Mouse (Mus musculus) liver, embryonic 13.5 days (tissue): ENCODE data around the gene Fam47e. TPM values are rescaled to one million over a fixed set of nuclear protein-coding genes. Genes with fewer than 3 reads are reported as not detected.
A peak's percentile ranks its signal among the peaks of the same experiment; 100 is the strongest.

ENCODE experiments used
- ATAC-seq: fragments of 200-750 bp; cut with Nextera tagmentation; 2 replicates; pipeline ENCODE4 v1.8.0; 2017; ENCODE audit warnings: low read depth, mild to moderate bottlenecking, moderate number of reproducible peaks, moderate library complexity
- DNase-seq: peaks from one replicate; pipeline ENCODE4 v3.0.0; 2022
- H3K27ac ChIP-seq: fragments of 300-500 bp; sonication (generic); 2 replicates; pipeline ENCODE4 v1.5.1; 2015; ENCODE audit warnings: moderate library complexity, mild to moderate bottlenecking, inconsistent platforms
- H3K27me3 ChIP-seq: fragments of 300-500 bp; sonication (generic); 2 replicates; pipeline ENCODE4 v1.6.1; 2015; ENCODE audit warnings: mild to moderate bottlenecking, inconsistent platforms
- H3K36me3 ChIP-seq: fragments of 300-500 bp; sonication (generic); 2 replicates; pipeline ENCODE4 v1.6.1; 2015; ENCODE audit warnings: mild to moderate bottlenecking, inconsistent platforms
- H3K4me1 ChIP-seq: fragments of 300-500 bp; sonication (generic); replicated peaks from 2 replicates; pipeline ENCODE4 v1.6.1; 2015; ENCODE audit warnings: inconsistent platforms
- H3K4me2 ChIP-seq: fragments of 300-500 bp; sonication (generic); 2 replicates; pipeline ENCODE4 v1.6.1; 2015; ENCODE audit warnings: inconsistent platforms, mild to moderate bottlenecking, moderate library complexity
- H3K4me3 ChIP-seq: fragments of 300-500 bp; sonication (generic); replicated peaks from 2 replicates; pipeline ENCODE4 v1.5.1; 2015; ENCODE audit warnings: mild to moderate bottlenecking, inconsistent platforms
- H3K9ac ChIP-seq: fragments of 300-500 bp; sonication (generic); 2 replicates; pipeline ENCODE4 v1.6.1; 2015; ENCODE audit warnings: mild to moderate bottlenecking, inconsistent platforms
- H3K9me3 ChIP-seq: fragments of 300-500 bp; sonication (generic); replicated peaks from 2 replicates; pipeline ENCODE4 v1.6.1; 2016; ENCODE audit warnings: inconsistent platforms
- WGBS: fragments of 180-500 bp; shearing (Covaris S2); methylation state at CpG from one replicate; pipeline ENCODE4 v1.1.7; 2015; ENCODE audit not compliant: insufficient replicate concordance; 5-methylcytosine and 5-hydroxymethylcytosine counted together
- polyA plus RNA-seq: library from polyadenylated mRNA; unstranded; fragments of >200 nt; fragmentation: Nextera tagmentation; extraction: Ambion mirVana; gene quantifications from 2 replicates; pipeline ENCODE4 v1.2.1, GENCODE M21; 2015

Fam47e gene
- polyA plus RNA-seq, 1 experiment from 2014 or later, result 1.3 TPM

GRCm38 (mm10) chr5:92602691-92603690 is 48.1 kb downstream of the Fam47e start, which contains the start of gene Stbd1:
Gene Stbd1, plus strand, starts transcription at chr5:92603041.
- Histone ChIP-seq H3K36me3 (no peaks in the 10 kb centered on the region), H3K27ac (no peak within 1 kb of the TSS), H3K27me3 (peaks cover 41% of the 10 kb centered on the region), H3K9ac (peak within 1 kb of the TSS; percentile 62), H3K4me3 (peak within 1 kb of the TSS; percentile 59), H3K4me1 (peaks cover 10% of the 10 kb centered on the region), H3K9me3 (no peaks in the 10 kb centered on the region), H3K4me2 (peak within 1 kb of the TSS; percentile 70)
- DNase-seq (no peak), ATAC-seq (peak; percentile 84)
- 1% methylated on average over 55 of the region's 69 CpGs for WGBS

- H3K36me3 ChIP-seq, result no peaks in the 10 kb centered on the region
- DNase-seq (no peak), ATAC-seq (no peak)
- H3K4me2 ChIP-seq, result no peak overlapping the region
- H3K4me3 ChIP-seq, result no peak overlapping the region
- peaks cover 10% of the 10 kb centered on the region for H3K4me1 ChIP-seq
- H3K27ac ChIP-seq, result no peak overlapping the region
- WGBS, result 65% methylated on average over 10 of the region's 10 CpGs
- H3K27me3 ChIP-seq, result peaks cover 41% of the 10 kb centered on the region
- H3K9me3 ChIP-seq, result no peaks in the 10 kb centered on the region
- H3K9ac ChIP-seq, result no peak overlapping the region
Observed at GRCm38 (mm10) chr5:92604452-92605247, 49.8 kb downstream of the Fam47e start.

- no peak overlapping the region for H3K4me2 ChIP-seq
- no peak overlapping the region for H3K4me3 ChIP-seq
- DNase-seq (no peak), ATAC-seq (no peak)
- no peak overlapping the region for H3K27ac ChIP-seq
- WGBS, result 62% methylated on average over 5 of the region's 5 CpGs
- H3K4me1 ChIP-seq, result peaks cover 10% of the 10 kb centered on the region
- H3K9me3 ChIP-seq, result no peaks in the 10 kb centered on the region
- no peak overlapping the region for H3K9ac ChIP-seq
- H3K27me3 ChIP-seq, result peaks cover 25% of the 10 kb centered on the region
- no peaks in the 10 kb centered on the region for H3K36me3 ChIP-seq
Observed at GRCm38 (mm10) chr5:92607492-92608229, 52.8 kb downstream of the Fam47e start.

DNA sequence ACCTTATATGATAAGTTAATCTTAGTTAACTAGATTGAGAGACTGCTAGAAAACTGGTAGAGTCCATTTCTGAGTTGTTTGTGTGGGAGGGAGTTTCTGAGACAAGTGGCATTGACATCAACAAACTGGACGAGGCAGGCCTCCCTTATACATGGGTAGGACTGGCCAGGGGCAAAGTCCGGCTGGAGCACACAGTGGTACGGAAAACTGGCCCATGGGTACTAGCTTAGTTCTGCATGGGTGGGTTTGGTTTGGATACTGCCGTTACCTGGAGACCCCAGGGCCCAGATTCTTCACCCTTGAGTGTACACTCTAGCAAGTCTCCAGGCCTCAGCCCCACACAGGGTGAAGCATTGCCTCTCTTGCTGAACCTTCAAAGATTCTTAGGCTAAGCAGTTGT is 57.9 kb downstream of the Fam47e start:
- no peaks in the 10 kb centered on the region for H3K4me1 ChIP-seq
- WGBS, result 63% methylated on average over 4 of the region's 4 CpGs
- H3K9ac ChIP-seq, result no peak overlapping the region
- H3K4me3 ChIP-seq, result no peak overlapping the region
- DNase-seq, result no peak
- H3K9me3 ChIP-seq, result no peaks in the 10 kb centered on the region
- no peaks in the 10 kb centered on the region for H3K27me3 ChIP-seq
- H3K4me2 ChIP-seq, result no peak overlapping the region
- H3K36me3 ChIP-seq, result no peaks in the 10 kb centered on the region
- ATAC-seq, result no peak
- H3K27ac ChIP-seq, result no peak overlapping the region

DNA sequence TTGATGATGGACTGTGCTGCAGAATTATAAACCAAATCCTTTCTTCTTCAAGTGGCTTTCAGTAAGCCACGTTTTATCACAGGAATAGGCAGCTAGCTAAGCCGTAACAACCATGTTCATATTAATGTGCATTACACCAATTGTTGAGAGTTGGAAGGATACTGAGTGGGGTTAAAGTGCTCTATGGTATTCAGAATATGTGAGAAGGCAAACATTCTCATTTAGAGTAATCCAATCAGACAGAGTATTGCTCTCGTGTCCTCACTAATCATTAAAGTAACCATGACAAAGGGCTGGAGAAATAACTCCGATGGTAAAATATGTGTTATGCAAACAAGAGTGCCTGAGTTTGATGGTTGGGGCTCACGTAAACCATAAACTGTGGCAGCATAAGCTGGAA is 67.0 kb downstream of the Fam47e start:
- WGBS, result 75% methylated on average over 5 of the region's 5 CpGs
- H3K4me2 ChIP-seq, result no peak overlapping the region
- no peaks in the 10 kb centered on the region for H3K36me3 ChIP-seq
- H3K4me3 ChIP-seq, result no peak overlapping the region
- no peak overlapping the region for H3K27ac ChIP-seq
- no peaks in the 10 kb centered on the region for H3K4me1 ChIP-seq
- no peak overlapping the region for H3K9ac ChIP-seq
- no peaks in the 10 kb centered on the region for H3K9me3 ChIP-seq
- no peaks in the 10 kb centered on the region for H3K27me3 ChIP-seq
- ATAC-seq, result no peak
- no peak for DNase-seq

GRCm38 (mm10) chr5:92627896-92628295 is 73.0 kb downstream of the Fam47e start:
- no peaks in the 10 kb centered on the region for H3K9me3 ChIP-seq
- H3K27ac ChIP-seq, result no peak overlapping the region
- H3K4me3 ChIP-seq, result no peak overlapping the region
- H3K36me3 ChIP-seq, result no peaks in the 10 kb centered on the region
- 62% methylated on average over 7 of the region's 7 CpGs for WGBS
- no peaks in the 10 kb centered on the region for H3K4me1 ChIP-seq
- DNase-seq, result no peak
- no peak overlapping the region for H3K4me2 ChIP-seq
- no peak overlapping the region for H3K9ac ChIP-seq
- ATAC-seq, result no peak
- H3K27me3 ChIP-seq, result no peaks in the 10 kb centered on the region

DNA sequence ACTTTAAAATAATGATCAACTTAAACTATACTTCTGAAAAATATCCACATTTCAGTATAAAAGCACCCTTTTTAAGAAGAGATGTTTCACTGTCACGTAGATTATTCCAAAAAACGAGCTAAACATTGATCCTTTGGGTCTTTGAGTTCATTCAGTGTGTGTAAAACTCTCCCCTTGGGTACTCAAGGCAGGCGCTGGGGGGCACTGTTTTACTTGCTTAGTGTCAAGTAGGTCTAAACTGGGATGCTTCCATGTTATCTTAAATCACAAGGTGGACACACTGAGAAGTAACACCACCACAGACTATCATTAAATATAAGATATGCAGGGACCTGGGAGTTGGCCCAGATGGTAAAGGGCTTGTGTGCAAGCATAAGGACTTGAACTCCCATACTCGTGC is 78.7 kb downstream of the Fam47e start:
- no peaks in the 10 kb centered on the region for H3K9me3 ChIP-seq
- DNase-seq (no peak), ATAC-seq (no peak)
- H3K4me2 ChIP-seq, result no peak overlapping the region
- no peak overlapping the region for H3K27ac ChIP-seq
- WGBS, result 47% methylated on average over 4 of the region's 4 CpGs
- no peak overlapping the region for H3K4me3 ChIP-seq
- H3K9ac ChIP-seq, result no peak overlapping the region
- H3K36me3 ChIP-seq, result no peaks in the 10 kb centered on the region
- H3K4me1 ChIP-seq, result no peaks in the 10 kb centered on the region
- H3K27me3 ChIP-seq, result no peaks in the 10 kb centered on the region

- WGBS, result 55% methylated on average over 3 of the region's 3 CpGs
- no peaks in the 10 kb centered on the region for H3K36me3 ChIP-seq
- DNase-seq, result no peak
- H3K4me2 ChIP-seq, result no peak overlapping the region
- H3K9ac ChIP-seq, result no peak overlapping the region
- H3K9me3 ChIP-seq, result no peaks in the 10 kb centered on the region
- H3K4me3 ChIP-seq, result no peak overlapping the region
- H3K27ac ChIP-seq, result no peak overlapping the region
- no peaks in the 10 kb centered on the region for H3K27me3 ChIP-seq
- no peaks in the 10 kb centered on the region for H3K4me1 ChIP-seq
- ATAC-seq, result no peak
Observed at GRCm38 (mm10) chr5:92634916-92635315, 80.0 kb downstream of the Fam47e start.

- ATAC-seq, result no peak
- no peak overlapping the region for H3K4me2 ChIP-seq
- H3K36me3 ChIP-seq, result no peaks in the 10 kb centered on the region
- H3K4me3 ChIP-seq, result no peak overlapping the region
- H3K4me1 ChIP-seq, result no peaks in the 10 kb centered on the region
- no peak overlapping the region for H3K9ac ChIP-seq
- no peaks in the 10 kb centered on the region for H3K9me3 ChIP-seq
- no peak for DNase-seq
- H3K27me3 ChIP-seq, result no peaks in the 10 kb centered on the region
- 75% methylated on average over 5 of the region's 5 CpGs for WGBS
- no peak overlapping the region for H3K27ac ChIP-seq
Observed at GRCm38 (mm10) chr5:92635891-92636290, 81.0 kb downstream of the Fam47e start.

GRCm38 (mm10) chr5:92640861-92641260 is 86.0 kb downstream of the Fam47e start:
- no peaks in the 10 kb centered on the region for H3K36me3 ChIP-seq
- no peak overlapping the region for H3K4me3 ChIP-seq
- no peaks in the 10 kb centered on the region for H3K4me1 ChIP-seq
- DNase-seq (no peak), ATAC-seq (no peak)
- H3K4me2 ChIP-seq, result no peak overlapping the region
- WGBS, result 69% methylated on average over 3 of the region's 3 CpGs
- no peaks in the 10 kb centered on the region for H3K9me3 ChIP-seq
- no peak overlapping the region for H3K27ac ChIP-seq
- H3K27me3 ChIP-seq, result no peaks in the 10 kb centered on the region
- H3K9ac ChIP-seq, result no peak overlapping the region
